Mouse (Mus musculus): ENCODE measurements around the gene Rarb.

Rarb gene

GRCm38 (mm10) chr14:16735331-16736012 is 83.5 kb downstream of the Rarb start:
- no peak for DNase-seq (ENCODE audit: low spot score in 2 of 2)

- no peak for DNase-seq (ENCODE audit: low spot score in 2 of 2)
Observed at GRCm38 (mm10) chr14:16733595-16734298, 85.2 kb downstream of the Rarb start.

GRCm38 (mm10) chr14:16732054-16732453 is 86.9 kb downstream of the Rarb start:
- no peak for DNase-seq (ENCODE audit: low spot score in 2 of 2)

GRCm38 (mm10) chr14:16728175-16728838 is 90.6 kb downstream of the Rarb start:
- DNase-seq (ENCODE audit: low spot score in 2 of 2), result no peak

- no peak for DNase-seq (ENCODE audit: low spot score in 2 of 2)
Observed at GRCm38 (mm10) chr14:16723991-16724390, 95.0 kb downstream of the Rarb start.

GRCm38 (mm10) chr14:16717821-16718220 is 101.1 kb downstream of the Rarb start:
- DNase-seq (ENCODE audit: low spot score in 2 of 2), result no peak

GRCm38 (mm10) chr14:16714344-16714955 is 104.5 kb downstream of the Rarb start:
- DNase-seq (ENCODE audit: low spot score in 2 of 2), result no peak

GRCm38 (mm10) chr14:16713773-16714172 is 105.2 kb downstream of the Rarb start:
- DNase-seq (ENCODE audit: low spot score in 2 of 2), result no peak

- no peak for DNase-seq (ENCODE audit: low spot score in 2 of 2)
Observed at GRCm38 (mm10) chr14:16699228-16699627, 119.7 kb downstream of the Rarb start.

- DNase-seq (ENCODE audit: low spot score in 2 of 2), result no peak
Observed at GRCm38 (mm10) chr14:16695453-16696120, 123.4 kb downstream of the Rarb start.

- no peak for DNase-seq (ENCODE audit: low spot score in 2 of 2)
Observed at GRCm38 (mm10) chr14:16678335-16678734, 140.6 kb downstream of the Rarb start.

GRCm38 (mm10) chr14:16677081-16677480 is 141.9 kb downstream of the Rarb start:
- DNase-seq (ENCODE audit: low spot score in 2 of 2), result no peak

- DNase-seq (ENCODE audit: low spot score in 2 of 2), result no peak
Observed at GRCm38 (mm10) chr14:16670571-16670970, 148.4 kb downstream of the Rarb start.

- no peak for DNase-seq (ENCODE audit: low spot score in 2 of 2)
Observed at GRCm38 (mm10) chr14:16639153-16639943, 179.6 kb downstream of the Rarb start.

- no peak for DNase-seq (ENCODE audit: low spot score in 2 of 2)
Observed at GRCm38 (mm10) chr14:16613975-16614374, 205.0 kb downstream of the Rarb start.

- DNase-seq (ENCODE audit: low spot score in 2 of 2), result no peak
Observed at GRCm38 (mm10) chr14:16605480-16605879, 213.5 kb downstream of the Rarb start.

- DNase-seq (ENCODE audit: low spot score in 2 of 2), result no peak
Observed at GRCm38 (mm10) chr14:16604469-16605064, 214.4 kb downstream of the Rarb start.

- DNase-seq (ENCODE audit: low spot score in 2 of 2), result no peak
Observed at GRCm38 (mm10) chr14:16603040-16603590, 215.8 kb downstream of the Rarb start.

- DNase-seq (ENCODE audit: low spot score in 2 of 2), result no peak
Observed at GRCm38 (mm10) chr14:16599224-16599623, 219.7 kb downstream of the Rarb start.

- no peak for DNase-seq (ENCODE audit: low spot score in 2 of 2)
Observed at GRCm38 (mm10) chr14:16598074-16598501, 220.9 kb downstream of the Rarb start.
